Mouse (Mus musculus): ENCODE results near the gene Crocc2.

DNA sequence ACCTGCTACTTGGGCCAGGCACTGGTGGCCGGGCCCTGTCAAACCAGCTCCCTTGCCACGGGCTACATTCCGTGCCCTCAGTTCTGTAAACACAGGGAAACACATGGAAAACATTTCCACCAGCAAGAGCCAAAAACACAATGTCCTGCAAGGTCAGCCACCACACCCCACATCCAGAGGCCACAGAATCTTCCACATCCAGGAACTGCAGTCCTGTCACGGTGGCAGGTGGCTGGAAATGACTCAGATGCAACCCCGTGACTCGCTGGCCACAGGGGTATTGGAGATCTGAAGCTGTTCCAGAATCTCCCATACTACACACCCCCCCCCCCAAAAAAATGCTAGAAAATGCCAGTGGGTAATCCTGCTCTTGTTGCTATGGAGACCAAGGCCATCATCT lies 60.7 kb downstream of the Crocc2 start:
- no peak for TF ChIP-seq CTCF (IDR thresholded peaks at IDR 0.05)
- TF ChIP-seq EP300 (IDR thresholded peaks at IDR 0.05; ENCODE audit: insufficient read depth, low read depth, low read length): no peak

Data from heart, adult 2 months (tissue).